Mouse (Mus musculus) MEL (cell line): ENCODE measurements around the gene Jrkl.

Experiments used
- BHLHE40 ChIP-seq: IDR thresholded peaks from 2 replicates; pipeline ENCODE4 v1.6.1; 2012; ENCODE audit warnings: low read depth, mild to moderate bottlenecking, inconsistent platforms, low read length, improper control_type of control experiment, borderline replicate concordance
- CHD2 ChIP-seq: IDR thresholded peaks from 2 replicates; pipeline ENCODE4 v1.6.1; 2011; ENCODE audit warnings: low read length, improper control_type of control experiment
- CTCF ChIP-seq, 3 experiments: IDR thresholded peaks in 2 of 3; conservative IDR thresholded peaks in 1 of 3; 2 replicates each; pipeline ENCODE4 v1.5.1; 2011 to 2012; ENCODE audit warnings: low read length in 3 of 3, low read depth in 2 of 3, mild to moderate bottlenecking in 2 of 3, improper control_type of control experiment in 1 of 3, inconsistent platforms in 1 of 3, mixed read lengths in 1 of 3, moderate library complexity in 1 of 3; ENCODE audit not compliant: control insufficient read depth in 1 of 3, insufficient read depth in 1 of 3, poor library complexity in 1 of 3, severe bottlenecking in 1 of 3
- E2F4 ChIP-seq: IDR thresholded peaks from 2 replicates; pipeline ENCODE4 v1.6.1; 2011; ENCODE audit warnings: low read depth, low read length, improper control_type of control experiment, borderline replicate concordance
- EP300 ChIP-seq, 2 experiments: IDR thresholded peaks; 2 replicates each; pipeline ENCODE4 v1.6.1; 2011; ENCODE audit warnings: improper control_type of control experiment in 2 of 2, low read length in 2 of 2, low read depth in 1 of 2, mild to moderate bottlenecking in 1 of 2
- GATA1 ChIP-seq: IDR thresholded peaks from 2 replicates; pipeline ENCODE4 v1.6.1; 2011; ENCODE audit warnings: low read depth, low read length, improper control_type of control experiment
- MYB ChIP-seq: IDR thresholded peaks from 2 replicates; pipeline ENCODE4 v1.6.1; 2011; ENCODE audit warnings: mild to moderate bottlenecking, low read depth, low read length, improper control_type of control experiment
- MYC ChIP-seq: IDR thresholded peaks from 2 replicates; pipeline ENCODE4 v1.6.1; 2011; ENCODE audit warnings: low read depth, mild to moderate bottlenecking, low read length, improper control_type of control experiment, moderate library complexity
- NELFE ChIP-seq: IDR thresholded peaks from 2 replicates; pipeline ENCODE4 v1.6.1; 2011; ENCODE audit warnings: low read depth, low read length, improper control_type of control experiment
- POLR2A ChIP-seq, 2 experiments: IDR thresholded peaks; 2 replicates each; pipeline ENCODE4 v1.6.1; 2011 to 2012; ENCODE audit warnings: low read length in 2 of 2, mild to moderate bottlenecking in 2 of 2, control low read depth in 1 of 2, improper control_type of control experiment in 1 of 2, low read depth in 1 of 2, moderate library complexity in 1 of 2; ENCODE audit not compliant: control insufficient read depth in 1 of 2, insufficient read depth in 1 of 2, poor library complexity in 1 of 2
- TAL1 ChIP-seq: IDR thresholded peaks from 2 replicates; pipeline ENCODE4 v1.6.1; 2012; ENCODE audit warnings: mild to moderate bottlenecking, inconsistent platforms, low read length, moderate library complexity, mixed read lengths
- USF2 ChIP-seq, 2 experiments: IDR thresholded peaks; 2 replicates each; pipeline ENCODE4 v1.6.1; 2011 to 2012; ENCODE audit warnings: improper control_type of control experiment in 2 of 2, low read length in 2 of 2, borderline replicate concordance in 1 of 2, inconsistent platforms in 1 of 2, low read depth in 1 of 2, mild to moderate bottlenecking in 1 of 2; ENCODE audit not compliant: insufficient read depth in 1 of 2
- ZKSCAN1 ChIP-seq: IDR thresholded peaks from 2 replicates; pipeline ENCODE4 v1.6.1; 2012; ENCODE audit warnings: low read depth, mild to moderate bottlenecking, inconsistent platforms, low read length, improper control_type of control experiment, moderate library complexity

DNA sequence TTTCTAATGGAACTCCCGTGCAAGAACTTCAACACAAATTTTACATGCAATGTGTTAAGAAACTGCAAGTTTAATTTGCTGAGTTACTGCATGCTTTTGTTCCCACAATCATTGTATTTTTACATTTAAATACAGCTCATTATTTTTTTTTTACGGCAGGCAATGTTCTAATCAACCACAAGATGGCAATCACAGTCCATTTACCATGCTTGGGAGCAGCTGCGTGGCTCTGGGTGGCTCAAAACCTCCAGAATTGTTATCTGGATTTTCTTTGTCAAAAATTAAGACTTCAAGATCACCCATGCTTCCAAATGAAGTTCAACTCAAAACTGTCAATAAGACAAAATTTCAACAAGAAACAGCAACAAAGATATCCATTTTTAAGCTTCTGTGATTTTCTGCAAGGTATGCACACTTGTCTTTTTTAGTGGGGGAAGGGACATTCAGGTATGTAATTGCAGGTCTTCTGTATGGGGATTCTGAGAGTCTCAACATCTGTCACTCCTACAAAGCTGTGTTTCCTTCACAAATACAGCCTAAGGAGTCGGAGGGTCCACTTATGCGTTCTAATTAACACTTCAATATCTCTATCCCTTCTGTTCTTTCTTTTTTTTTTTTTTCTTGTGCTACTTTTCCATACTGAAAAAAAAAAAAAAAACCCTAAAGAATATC lies 13.9 kb downstream of the Jrkl start:
- no peak for TF ChIP-seq BHLHE40
- peak; percentile 86 to 100 (median 98) for TF ChIP-seq CTCF (IDR thresholded peaks at IDR 0.05 in 2 of 3, conservative IDR thresholded peaks at IDR 0.05 in 1 of 3; ENCODE audit: control insufficient read depth in 1 of 3, insufficient read depth in 1 of 3, low read depth in 2 of 3, low read length in 3 of 3, poor library complexity in 1 of 3, severe bottlenecking in 1 of 3)
- no peak for TF ChIP-seq ZKSCAN1
- peak; percentile 56; the same call in 1 of the 2 replicates for TF ChIP-seq MYC
- TF ChIP-seq MYB, result no peak
- TF ChIP-seq POLR2A (IDR thresholded peaks at IDR 0.05; ENCODE audit: control insufficient read depth in 1 of 2, insufficient read depth in 1 of 2, low read depth in 1 of 2, low read length in 2 of 2, poor library complexity in 1 of 2), result no peak
- peak; percentile 68; the same call in 1 of the 2 replicates for TF ChIP-seq GATA1
- TF ChIP-seq CHD2, result no peak
- no peak for TF ChIP-seq EP300 (IDR thresholded peaks at IDR 0.05; ENCODE audit: low read depth in 1 of 2, low read length in 2 of 2)
- no peak for TF ChIP-seq USF2 (IDR thresholded peaks at IDR 0.05; ENCODE audit: borderline replicate concordance in 1 of 2, insufficient read depth in 1 of 2, low read depth in 1 of 2, low read length in 2 of 2)
- no peak for TF ChIP-seq TAL1
- TF ChIP-seq NELFE, result no peak
- TF ChIP-seq E2F4, result no peak
